Mouse (Mus musculus): Measurements from ENCODE around the gene Hoga1.

Hoga1 gene

DNA sequence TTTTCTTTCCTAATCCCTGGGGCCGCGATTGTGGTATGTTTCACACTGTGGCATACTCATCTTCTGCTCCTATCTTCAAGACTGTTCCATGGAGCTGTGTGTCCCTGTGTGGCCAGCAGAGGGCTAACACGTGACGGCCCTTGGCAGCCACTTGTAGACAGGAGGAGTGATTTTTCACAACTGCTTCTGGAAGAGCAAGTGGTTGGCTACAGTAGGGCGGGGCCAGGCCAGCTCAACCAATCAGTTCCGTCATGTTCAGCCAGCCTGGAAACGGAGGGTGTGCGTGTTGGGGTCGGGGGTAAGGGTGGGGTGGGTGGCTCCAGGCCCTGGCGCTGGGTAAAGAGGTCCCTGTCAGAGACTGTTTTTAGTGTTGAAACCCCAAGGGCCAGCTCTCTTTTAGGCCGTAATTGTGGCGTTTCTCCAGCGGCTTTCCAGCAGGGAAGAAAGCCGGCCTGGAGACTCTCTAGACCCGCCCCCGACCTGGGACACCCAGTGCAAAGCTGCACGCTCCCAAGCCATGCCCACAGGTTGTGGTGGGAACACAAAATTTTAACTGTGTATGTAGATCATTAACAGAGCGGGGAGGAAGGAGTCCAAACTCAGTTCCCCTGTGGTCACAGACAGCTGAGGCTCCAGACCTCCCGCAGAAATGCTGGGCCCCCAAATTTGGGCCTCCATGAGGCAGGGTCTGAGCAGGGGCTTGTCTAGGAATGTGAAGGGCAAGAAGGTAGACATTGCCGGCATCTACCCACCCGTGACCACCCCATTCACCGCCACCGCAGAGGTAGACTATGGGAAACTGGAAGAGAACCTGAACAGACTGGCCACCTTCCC lies at the start of gene Hoga1:
TSS of gene Hoga1 (plus strand) at position 342 of the 834 bp plus-strand sequence.
- peak; percentile 93 for DNase-seq

DNA sequence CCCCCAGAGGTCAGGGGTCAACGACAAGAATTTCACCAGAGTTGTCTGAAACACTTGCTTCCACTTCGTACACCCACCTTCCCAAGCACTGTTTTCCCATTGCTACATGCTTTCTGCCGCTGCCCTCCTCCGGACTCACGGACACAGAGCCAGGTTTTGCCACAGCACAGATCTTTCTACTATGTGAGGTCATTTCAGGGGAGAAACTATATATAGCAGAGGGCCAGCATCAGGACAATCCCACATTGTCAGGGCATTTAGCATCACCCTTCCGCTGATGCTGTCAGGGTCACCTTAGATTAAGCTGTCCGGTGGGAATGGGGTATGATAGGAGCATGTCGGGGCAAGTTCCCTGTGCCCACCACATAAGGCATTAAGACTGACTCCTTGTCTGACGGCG lies 48.3 kb upstream of the Hoga1 start:
- no peak for DNase-seq

DNA sequence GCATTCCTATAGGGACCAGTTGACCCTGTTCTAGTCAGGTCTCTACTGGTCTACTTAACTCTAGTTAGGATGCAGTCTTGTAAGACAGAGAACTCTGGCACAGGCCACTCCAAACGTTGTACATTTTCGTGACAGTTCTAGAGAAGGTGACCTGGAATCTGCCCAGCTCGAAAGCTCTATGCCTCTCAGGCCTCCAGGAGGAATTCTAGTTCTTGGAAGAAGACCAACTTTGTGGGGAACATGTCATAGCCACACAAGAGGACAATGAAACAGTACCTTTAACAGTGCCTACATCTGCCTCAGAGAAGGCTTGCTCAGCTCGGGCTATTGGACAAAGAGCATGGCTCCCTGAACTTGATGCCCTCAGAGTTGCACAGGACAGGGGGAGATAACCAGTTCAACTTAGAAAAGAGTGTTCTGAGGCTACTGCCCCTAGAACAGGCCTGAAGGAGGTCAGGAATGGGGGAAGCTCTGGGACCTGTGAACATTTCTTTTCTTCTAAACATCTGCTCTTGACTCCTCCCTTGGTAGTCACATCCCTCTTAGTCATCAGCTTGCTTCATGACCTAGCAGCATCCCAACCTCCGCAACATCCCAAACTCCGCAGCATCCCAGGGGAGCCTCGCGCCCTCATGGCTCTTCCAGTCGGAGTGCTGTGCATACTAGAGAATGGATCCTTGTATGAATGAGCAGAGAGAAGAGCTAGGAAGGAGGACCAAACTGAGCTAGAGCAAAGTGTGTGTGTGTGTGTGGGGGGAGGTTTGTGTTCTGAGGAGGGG lies 46.5 kb upstream of the Hoga1 start:
- DNase-seq, result no peak

DNA sequence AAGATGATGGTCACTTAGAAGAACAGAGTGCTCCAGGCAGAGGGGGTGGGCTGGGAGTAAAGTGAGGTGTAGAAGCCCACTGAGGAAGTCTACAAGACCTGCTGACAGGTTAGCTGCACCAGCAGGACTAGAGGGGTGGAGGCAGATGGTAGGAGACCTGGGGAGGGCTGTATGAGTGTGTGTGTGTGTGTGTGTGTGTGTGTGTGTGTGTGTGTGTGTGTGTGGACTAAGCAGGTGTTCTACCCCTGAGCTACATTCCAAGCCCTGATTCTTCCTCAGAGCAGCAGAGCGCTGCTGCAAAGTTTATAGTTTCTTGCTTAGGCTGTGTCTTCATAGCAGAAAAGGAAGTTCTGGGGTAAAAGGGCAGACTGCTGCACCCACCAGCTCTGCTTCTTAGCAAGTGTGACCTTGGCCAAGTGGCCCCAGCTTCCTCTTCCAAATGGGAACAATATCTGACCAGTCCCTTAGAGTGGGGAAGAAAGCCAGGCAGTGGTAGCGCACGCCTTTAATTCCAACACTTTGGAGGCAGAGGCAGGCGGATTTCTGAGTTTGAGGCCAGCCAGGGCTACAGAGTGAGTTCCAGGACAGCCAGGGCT lies 45.6 kb upstream of the Hoga1 start:
- no peak for DNase-seq

DNA sequence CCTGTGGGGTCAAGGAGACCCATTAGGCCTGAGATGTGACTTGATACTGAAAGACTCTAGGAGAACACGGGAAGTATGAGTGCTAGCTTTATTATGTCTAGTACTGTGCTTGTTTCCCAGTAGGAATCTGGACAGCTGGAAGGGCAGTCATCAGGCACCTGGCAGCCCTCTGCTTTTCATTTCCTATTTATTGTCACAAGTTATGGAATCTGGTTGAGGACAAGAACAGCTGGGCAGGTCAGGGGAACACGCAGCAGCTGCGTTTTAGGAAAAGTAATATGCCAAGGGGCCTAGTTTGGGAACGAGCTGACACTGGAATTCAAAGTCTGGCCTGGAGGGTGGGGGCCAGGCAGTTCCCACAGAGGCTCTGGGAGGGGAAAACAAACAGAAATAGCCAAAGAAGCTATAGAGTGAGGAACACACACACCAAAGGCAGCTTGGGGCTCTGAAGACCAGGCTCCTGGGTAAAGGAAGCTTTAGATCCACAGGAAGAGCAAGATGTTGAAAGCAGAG lies 44.9 kb upstream of the Hoga1 start:
- DNase-seq, result no peak

DNA sequence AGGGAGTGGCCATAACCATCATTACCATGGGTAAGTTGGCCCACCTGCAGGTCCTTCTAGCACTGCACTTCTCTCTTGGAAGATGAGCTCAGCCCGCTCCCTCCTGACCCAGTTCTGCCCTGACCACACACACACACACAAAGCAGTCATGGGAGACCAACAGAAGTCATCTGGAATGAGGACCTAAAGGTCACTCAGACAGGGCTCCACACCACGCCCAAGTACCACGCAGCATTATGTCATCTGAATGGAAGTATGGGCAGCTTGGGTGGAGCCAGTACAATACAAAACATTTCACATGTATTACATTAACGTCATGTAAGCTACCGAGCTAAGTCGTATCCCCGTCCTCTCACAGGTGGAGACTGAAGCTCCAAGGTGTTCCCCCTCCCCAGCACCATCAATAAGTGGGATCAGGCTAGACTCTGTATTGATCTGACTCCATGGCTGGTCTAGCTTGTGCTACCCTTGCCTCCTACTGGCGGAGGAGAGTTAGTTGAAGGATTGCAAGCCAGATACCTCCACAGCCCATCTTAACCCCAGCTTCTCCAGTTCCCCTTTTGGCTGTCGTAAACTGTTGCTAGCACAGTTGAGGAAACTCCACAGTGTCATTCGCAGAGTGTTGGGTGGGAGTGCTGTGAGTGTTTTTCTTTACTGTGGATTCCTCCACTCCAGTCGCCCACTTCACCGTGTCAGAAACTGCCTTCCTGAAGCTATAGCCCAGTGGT lies 44.0 kb upstream of the Hoga1 start:
- no peak for DNase-seq

DNA sequence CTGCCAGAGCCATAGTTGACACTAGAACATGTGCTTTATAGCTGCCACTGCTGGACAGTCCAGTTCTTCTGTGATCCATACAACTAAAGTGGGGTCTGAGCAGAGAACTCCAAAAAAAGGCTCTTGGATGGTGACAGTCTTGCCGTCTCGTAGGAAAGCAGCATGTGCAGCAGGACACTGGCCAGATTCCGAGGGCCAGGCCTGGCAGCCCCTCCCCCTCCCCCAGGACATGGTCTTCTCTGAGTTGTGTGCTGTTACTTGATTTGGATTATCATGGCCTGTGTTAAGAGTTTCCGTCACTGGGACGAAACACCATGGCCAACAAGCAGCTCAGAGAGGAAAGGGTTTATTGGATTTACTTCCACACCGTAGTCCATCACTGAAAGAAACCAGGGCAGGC lies 41.2 kb upstream of the Hoga1 start:
- no peak for DNase-seq

DNA sequence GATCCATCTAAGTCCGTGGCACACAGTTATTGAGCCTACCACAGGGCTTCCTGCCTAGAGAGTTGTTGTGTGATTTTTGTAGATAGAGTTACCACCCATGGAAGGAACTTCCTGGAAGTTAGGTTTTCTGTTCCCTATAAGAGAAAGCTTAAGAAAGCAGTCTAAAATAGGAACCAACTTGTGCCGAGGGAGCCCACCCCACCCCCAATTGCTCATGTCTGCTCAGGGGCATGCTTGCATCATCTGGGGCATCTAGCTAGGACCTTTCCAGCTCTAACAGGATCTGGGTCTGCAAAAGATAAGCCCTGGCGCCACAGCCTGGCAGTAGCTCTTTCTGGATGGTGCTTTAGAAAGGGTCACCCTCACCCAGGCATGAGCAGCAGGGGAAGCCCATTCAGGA lies 39.8 kb upstream of the Hoga1 start:
- DNase-seq, result no peak

DNA sequence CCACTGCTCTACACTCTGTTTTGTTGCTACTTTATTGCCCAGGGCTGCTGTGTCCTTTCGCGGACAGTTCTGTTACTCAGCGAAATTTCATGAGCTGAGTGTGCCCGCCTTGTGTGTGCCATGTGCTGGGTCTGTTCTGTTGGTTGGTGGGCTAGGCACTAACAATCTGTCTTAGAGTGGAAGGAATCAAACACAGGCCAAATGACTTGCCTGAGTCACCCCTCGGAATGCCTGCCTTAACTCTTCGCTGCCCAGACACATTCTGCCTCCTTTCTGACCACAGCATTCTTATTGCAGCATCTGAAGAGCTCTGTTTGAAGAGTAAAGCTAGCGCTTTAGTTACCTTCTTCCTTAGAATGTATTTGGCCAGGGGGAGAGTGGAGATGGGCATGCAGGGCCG lies 38.8 kb upstream of the Hoga1 start:
- no peak for DNase-seq

DNA sequence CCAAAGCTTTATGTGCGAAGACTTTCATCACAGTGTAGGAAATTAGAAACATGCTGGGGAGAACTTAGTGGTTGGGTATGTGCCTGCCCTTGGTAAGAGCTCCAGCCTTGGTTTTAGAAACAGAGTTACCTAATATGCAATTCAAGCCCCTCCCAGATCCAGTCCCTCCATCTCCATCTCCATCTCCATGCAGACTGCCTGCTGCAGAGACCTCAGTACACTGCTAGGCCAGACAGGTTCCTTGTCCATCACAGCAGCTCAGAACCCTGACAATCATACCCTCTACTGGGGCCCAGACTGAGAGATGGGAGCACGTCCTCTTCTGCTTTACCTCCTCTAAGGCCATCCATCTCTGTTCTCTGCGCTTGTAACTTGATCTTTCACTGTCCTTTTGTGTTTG lies 36.8 kb upstream of the Hoga1 start:
- no peak for DNase-seq

DNA sequence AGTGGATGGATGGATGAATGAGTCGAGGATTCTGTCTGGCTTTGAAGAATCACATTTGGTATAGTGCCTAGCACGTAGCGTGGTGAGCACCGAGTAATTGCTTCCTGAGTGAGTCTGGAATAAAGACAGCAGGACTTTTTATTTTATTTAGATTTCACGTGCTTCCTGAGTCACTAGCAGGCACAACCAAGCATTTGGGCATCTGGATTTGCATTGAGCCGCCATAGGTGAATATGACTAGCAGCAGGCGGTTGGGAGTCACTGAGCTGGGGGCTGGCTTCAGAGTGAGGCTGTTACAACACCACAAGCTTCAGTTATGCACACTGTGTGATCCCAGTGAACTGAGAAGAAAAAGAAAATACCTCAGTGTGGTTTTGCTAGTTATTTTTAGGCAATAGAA lies 36.3 kb upstream of the Hoga1 start:
- DNase-seq, result no peak

DNA sequence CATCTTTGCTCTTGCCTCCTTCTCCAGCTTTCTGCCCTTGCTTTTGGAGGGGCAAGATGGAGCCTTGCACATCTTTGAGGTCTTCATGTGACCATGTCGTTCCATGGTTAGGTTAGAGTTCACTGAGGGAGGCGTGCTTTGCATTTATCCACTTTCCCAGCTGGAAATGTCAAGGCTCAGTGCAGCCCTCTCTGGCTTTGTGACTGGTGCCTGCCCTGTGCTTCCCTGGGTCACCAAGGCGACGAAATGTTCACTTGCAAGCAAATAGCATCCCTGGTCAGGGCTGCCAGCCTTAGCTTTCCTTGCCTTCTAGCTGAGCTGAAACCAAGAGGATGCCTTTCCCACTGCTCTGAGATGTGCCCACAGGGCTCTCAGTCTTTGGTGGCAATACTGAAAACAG lies 35.0 kb upstream of the Hoga1 start:
- no peak for DNase-seq

DNA sequence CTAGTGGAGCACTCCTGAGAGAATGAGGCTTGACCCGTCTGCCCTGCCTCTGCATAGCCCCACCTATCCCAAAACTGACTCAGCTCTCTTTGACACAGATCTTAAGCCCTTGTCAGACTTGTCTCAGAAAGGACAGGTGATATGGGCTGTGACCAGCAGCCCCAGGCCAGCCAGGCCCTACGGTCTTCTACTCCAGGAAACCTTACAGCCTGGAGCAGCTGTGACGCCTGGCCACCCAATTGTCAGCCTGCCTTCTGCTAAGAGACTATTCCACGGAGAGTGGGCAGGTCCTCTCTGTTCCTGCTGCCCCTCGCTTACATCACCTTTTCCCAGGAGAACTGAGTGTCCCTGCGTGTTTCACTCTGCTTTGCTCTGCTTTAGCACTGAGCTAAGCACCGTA lies 34.3 kb upstream of the Hoga1 start:
- no peak for DNase-seq

DNA sequence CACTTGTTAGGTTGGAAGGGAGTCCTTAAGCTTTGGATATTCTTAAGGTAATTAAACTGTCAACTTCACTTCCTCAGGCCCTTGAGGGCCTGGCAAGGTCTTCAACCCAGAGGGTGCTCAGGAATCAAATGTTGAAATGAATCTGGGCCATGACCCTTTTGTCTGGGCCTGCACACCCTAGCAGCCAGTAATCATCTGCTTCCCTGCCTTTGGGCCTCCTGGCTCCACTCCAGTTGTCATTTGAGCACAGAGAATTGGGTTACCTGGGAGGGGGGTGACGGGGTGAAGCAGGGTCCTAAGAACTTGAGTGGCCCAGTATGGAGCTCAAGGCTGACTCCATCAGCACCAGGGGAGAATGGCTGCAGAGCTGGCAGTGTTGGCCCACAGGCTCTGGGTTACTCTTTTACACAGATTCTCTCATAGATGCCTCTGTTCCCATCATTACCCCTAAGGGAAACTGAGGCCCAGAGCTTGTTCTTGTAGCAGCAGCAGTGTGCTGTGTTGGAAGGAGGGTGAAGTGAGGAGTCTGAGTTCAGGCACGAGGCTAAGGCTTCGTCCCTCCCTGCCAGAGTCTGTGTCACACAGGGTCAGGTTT lies 31.1 kb upstream of the Hoga1 start:
- no peak for DNase-seq

DNA sequence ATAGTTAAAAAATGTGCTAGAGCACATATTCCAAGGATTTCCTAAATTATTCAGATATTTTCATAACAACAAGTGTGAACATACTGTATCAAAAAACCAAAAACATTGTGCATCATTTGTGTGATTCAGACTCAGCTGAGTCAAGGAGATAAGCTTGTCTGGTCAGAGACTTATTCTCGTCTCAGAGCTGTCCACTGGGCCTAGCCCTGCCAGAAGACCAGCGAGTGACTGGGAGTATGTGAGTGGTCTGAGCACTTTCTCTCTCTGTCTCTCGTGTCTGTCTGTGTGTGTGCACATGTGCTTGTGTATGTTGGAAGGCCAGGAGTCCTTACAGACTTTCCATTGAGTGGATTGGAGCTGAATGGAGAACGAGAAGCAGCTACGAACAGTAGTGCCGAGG lies 30.4 kb upstream of the Hoga1 start:
- no peak for DNase-seq

DNA sequence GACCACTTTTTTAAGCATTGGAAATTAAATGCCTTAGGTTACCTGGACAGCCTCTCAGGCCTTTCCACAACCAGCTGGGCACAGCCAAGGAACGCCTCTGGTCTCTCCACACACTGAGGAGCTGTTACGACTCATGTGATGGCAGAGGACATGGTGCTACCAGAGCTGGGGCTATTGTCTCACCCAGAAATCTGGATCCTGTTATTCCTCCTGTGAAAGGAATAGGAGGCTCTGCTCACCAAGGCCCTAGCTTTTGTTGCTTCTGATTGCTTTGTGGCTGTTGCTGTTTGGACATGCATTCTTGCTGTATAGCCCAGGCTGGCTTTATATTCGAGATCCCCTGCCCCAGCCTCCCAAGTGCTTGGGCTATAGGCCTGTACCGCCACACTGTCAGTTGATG lies 29.2 kb upstream of the Hoga1 start:
- DNase-seq, result no peak

DNA sequence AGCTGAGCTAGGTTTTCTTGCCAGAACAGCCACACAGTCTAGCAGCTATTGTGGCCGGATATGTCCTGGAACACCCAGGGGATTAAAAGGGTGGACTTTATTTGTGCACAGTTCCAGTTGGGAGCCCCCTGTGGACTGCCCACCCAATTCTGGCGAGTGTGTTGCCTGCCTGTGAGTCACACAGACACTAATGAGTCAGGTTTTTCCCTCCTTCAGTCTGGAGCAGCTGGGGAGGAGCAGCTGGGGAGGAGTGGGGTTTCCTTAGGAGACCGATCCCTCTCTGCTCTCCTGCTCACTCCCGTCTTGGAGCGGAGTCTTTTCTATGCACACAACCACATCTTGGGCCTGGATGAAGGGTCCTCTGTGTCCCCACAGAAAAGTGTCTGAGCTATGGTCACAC lies 28.6 kb upstream of the Hoga1 start:
- no peak for DNase-seq

DNA sequence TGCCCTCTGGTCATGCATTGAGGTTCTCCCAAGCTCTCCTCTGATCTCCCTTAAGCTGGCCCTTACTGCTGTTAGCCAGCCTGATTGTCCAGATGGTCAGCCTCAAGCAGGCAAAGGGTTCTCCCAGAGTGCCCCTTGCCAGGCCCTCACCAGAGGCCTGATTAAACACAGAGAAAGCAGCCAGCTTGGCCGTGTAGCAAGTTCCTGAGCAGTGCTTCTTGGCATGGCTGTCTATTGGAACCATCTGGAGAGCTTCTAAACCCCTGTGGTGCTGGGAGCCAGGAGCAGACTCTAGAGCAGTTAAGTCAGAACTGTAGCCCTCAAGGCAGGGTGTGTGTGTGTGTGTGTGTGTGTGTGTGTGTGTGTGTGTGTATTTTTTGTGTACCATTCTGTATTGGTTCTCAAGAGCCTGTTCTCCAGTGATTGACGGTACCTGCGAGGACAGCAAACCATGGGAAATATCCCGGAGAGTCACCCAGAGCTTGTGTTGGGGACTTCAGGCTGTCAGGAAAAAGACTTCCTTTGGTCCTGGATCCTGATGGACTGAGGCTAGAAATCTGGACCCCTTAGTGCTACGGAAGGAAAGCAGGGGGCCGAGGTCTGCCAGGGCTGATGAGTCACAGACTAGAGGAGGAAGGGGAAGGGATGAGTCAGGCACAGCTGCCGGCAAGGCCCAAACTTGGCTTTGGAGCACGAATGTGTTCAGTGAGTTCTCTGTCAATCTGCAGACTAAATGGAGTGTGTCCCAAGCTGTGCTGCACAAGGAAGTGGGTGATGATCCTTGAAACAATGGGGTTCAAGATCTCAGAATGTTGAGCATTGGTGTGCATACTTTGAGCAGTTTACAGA lies 27.8 kb upstream of the Hoga1 start:
- DNase-seq, result no peak

DNA sequence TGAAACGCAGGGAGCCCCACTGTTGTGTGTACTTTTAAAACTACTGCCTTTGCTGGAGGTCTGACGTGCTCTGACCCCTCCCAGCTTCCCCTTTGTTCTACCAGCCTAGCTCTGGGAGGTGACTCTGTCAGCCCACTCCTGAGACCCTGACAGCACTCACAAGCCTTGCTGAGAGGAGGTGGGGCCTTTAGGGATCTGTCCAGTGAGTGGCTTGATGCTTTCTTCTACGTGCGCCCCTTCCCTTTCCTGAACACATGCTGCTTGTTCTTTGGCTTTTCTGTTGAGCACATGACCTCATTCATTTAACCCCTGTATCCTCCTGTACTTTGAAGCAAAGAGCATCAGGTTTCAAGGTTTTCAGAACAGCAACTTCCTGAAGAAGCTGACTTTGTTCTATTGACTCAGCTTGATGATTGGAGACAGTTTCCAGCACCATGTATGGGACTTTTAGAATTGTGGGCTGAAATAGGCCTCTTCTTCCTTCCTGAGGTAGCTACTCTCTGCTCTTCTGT lies 26.3 kb upstream of the Hoga1 start:
- no peak for DNase-seq

DNA sequence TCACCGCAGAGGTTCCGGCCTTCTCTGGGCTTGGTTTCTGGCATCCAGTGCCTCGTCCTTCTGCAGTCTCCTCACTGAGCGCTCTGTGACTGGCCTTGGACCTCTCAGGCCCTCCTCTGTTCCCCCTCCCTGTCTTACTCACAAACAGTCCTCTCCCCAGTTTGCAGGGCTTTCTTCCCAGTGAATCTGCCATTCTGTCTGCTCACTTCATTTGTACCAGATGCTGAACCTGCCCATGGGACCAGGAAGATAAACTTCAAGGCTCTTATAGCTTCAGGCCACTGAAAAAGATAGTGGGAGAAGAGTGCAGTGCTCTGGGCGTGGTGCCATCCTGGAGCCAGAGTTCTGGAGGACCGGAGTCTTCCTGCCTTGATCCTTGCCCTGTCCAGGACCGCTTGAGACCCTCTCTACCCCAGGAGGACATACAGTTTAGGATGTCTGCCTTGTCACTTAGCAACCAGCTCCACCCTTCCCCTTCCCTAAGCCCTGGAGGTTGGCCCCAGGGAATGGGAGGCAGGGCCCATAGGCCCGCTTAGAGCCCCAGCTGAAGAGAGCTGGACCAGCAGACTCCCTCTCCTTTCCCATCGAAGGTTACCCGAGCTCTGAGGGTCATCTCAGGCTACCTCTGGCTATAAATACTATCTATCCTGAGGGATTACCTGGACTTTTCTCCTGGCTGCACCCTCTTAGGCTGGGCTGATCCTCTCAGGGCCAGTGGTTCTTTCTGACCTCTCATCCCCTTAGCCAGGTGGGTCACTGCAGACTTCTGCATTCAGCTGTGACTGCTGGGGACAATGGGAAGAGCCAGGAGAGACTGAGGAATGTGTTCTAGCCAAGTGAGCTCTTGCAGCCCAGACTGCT lies 23.5 kb upstream of the Hoga1 start:
- DNase-seq, result no peak

DNA sequence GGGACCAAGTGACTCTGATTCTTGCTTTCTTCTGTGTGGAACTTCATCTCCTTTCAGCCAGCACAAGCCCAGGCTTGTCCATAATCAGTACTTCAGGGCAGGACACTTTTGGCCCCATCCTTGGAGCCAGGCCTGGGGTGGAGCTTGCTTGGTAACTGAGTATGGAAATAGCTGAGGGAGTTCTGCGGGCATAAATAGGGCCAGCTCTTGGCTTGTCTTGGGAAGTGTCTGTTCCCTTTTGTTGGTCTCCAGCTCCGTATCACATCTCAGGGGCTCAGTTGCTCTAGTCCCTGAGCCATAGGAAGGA lies 22.9 kb upstream of the Hoga1 start:
- DNase-seq, result no peak
